Mouse (Mus musculus): Measurements from ENCODE around the gene Trmt1.

GRCm38 (mm10) chr8:84708071-84708541 is 22.0 kb downstream of the Trmt1 start:
- no peak for TF ChIP-seq CTCF (IDR thresholded peaks at IDR 0.05)
- 0 out of 2 replicates have a peak, but pooled peaks have one; percentile 33 for TF ChIP-seq EP300 (IDR thresholded peaks at IDR 0.05)

Data from lung, postnatal 0 days (tissue).